Mouse (Mus musculus) WW6 (cell line): ENCODE measurements around the gene Znhit3.

Experiments
- DNase-seq: peaks from one replicate; pipeline ENCODE4 v3.0.0-alpha.2; 2013; ENCODE audit warnings: low read depth, low spot score

Znhit3 gene

DNA sequence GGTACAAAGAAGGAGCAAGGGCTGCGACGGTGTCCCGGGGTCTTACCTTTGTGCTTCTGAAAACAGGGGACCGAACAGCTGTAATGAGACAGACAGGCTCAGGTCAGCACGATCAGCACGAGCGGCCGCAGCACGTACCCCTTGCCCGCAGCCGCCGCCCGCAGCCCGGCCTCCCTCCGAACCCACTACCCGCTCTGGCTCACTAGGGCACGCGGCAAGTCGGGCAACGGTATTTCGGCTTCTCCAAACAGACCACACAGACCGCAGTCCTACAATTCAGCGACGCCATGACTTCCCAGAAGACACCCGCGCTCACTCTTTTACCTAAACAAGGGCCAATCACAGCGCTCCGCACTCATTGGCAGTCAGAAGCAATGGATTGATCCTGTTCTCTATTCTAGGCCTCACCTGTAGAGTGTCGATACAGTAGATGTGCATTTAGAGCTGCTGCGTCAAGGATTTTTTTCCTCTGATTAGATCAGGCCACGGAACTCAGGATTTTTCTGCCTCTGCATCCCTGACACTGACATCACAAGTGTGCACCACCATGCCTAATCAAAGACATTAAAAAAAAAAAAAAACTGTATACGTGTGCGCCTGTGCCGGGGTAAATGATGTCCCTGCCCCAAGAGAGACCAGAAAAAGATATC is at the start of gene Znhit3:
TSS of gene Znhit3 (minus strand) at position 314 of the 650 bp plus-strand sequence.
- DNase-seq = peak; percentile 80

DNA sequence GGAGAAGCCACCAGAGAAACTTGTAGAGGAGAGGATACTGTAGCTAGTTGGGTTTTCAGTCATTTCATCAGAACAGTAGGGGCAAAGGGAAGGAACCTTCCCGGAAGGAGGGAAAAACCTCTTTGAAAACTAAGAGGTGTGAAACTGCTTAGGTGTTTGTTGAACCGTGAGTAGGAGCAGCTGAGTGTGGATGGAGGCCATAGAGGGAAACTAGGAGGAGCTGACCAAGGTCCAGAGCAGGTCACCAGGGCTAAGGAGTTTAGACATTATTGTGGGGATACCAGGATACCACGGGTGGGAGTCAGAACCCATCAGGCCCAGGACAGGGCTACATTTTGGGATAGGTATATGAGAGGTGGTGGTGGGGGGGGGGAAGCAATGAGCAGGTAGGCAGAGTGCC is 47.4 kb upstream of the Znhit3 start:
- no peak for DNase-seq

DNA sequence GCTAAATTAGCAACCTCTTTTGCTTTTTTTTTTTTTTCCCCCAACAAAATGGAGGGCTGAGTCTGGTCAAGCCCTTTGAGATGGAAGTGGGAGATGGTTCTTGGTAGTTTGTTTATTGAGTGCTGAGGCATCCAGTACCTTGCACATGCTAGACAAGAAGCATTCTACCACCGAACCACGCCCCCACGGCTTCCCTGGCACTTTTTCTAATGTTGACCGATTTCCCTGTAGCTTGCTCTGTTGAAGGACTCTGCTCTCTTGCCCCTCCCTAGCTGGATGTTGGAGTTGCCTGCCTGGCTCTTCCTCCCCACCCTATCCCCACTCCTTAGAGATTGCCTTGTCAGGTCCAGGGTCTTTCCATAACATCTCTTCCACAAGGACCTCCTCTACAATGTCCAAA is 46.4 kb upstream of the Znhit3 start:
- DNase-seq = no peak

DNA sequence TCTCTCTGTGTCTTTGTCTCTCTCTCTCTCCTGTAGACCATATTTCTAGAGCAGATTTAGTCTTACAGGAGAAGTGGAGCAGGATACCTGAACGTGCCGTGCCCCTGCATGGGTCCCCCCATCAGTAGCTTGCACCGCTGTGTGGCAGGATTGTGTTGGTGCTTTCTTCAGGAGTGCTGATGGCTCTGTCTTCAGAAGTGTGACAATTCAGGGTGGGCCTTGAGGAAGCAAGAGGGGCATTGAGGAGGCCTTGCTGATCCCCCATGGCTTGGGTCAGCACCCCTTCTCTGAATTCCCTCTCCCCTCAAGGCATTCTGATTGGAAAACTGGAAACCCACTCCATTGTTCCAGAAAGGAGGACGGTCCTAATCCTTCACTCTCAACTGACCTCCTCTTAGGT is 45.4 kb upstream of the Znhit3 start:
- DNase-seq = no peak

DNA sequence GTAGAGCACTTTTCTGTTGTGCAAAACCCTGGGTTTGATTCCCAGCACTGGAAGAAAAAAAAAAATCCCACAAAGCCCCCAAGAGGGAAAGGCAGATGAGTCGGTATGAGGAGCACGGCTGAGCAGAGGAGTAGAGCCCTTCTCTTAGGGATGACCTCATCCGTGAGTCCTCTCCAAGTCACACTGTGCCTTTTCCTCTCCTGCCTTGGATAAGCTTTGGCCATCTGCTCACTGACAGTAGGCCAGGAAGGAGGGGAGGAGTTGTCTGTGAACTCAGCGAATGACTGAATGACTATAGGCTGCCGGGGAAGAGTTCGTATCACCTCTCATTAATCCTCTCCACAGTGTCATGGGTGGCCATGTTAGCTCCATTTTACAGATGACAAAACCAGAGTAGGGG is 44.6 kb upstream of the Znhit3 start:
- DNase-seq = no peak

- no peak for DNase-seq
Measured at GRCm38 (mm10) chr11:84960291-84960690, 44.1 kb upstream of the Znhit3 start.

GRCm38 (mm10) chr11:84959701-84960181 is 43.6 kb upstream of the Znhit3 start:
- DNase-seq = no peak

DNA sequence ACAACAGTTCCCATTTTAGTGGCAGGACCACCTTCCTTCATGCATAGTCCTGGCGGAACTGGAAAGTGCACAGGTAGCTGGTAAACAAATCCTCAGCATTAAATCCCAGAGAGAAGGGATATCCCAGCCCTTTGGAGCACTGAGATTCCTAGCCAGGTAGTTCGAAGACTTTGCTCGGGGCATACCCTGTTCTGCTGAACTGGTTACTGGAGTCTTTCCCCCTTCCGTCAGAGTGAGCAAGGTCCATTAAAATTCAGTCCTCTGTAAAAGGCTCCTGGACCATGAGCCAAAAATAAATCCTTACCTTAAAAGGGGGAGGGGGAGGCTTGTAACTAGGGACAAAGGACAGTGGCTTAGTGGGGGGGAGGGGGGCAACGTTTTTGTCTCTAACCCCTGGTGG is 43.0 kb upstream of the Znhit3 start:
- DNase-seq = no peak

GRCm38 (mm10) chr11:84958271-84958630 is 42.1 kb upstream of the Znhit3 start:
- no peak for DNase-seq

- DNase-seq = no peak
Measured at GRCm38 (mm10) chr11:84957591-84958270, 41.6 kb upstream of the Znhit3 start, which contains the start of gene Car4. Car4 (plus strand) TSS chr11:84957786.

DNA sequence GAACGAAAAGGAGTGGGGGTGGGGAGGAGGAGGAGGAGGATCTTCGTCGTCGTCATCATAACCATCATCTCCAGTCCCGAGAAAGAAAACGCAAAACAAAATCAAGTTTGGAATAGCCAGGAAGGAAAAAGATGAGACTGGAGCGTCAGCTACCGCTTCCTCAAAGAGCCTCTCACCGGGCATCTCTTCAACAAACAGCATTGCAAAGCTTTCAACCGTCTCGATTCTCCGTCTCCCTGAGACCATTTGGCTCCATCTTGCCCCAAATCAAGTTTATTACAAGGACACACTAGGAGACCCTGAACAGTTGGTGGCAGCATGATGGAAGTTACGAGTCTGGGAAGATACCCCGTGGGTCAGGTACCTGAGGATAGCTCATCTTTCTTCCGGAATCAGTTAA is 41.0 kb upstream of the Znhit3 start:
- no peak for DNase-seq

DNA sequence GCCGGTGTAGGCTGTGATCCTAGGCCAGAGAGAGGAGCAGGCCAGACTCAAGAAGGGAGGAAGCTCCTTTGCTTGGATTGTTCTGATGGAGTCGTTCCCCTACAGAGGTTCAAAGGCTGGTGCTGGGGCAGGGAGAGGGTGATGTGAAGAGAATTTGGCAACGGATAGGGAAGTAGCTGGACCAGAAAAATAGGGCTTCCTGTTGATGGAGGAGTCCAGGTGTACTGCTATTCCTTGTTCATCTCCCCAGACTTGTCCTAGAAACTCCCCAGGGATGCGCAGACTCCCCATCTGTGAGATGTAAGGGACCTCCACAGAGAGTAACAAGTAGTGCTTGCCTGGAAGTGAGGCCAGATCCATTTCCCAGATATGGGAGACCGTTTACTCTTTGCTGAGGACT is 40.2 kb upstream of the Znhit3 start:
- no peak for DNase-seq

DNA sequence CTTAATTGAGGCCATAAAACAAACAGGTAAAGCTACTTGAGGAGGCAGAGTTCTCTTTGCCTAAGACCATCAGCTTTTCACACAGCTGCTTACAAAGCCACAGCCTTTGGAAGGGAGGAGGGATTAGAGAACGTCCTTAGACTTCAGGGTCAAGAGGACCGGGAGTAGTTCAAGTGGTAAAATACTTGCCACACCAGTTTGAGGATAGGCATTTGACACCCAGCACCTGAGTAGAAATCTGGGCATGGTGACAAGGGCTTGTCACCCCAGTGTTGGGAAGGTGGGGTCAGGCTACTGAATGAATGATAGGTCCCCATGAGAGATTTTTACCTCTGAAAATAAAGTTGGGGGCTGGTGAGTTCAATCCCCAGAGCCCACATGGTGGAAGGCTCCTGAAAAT is 36.4 kb upstream of the Znhit3 start:
- DNase-seq = no peak

DNA sequence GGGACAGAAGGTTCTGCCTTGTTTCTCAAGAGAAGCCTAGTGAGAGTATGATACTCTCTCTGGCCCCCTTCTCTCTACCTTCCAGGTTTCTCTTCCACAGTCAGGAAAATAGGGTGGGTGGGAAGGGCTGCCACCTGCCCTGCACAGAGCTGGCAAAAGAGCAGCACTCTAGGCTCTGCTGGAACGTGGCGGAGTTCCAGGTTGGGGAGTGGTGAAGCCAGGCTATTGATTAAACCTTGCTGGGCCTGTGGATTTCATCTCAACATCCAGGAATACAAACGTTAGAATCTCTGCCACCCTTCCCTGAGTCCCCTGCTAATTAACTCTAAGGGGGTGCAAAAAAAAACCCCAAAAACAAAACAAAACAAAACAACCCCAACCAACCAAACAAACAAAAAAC is 32.4 kb upstream of the Znhit3 start:
- DNase-seq = no peak

- DNase-seq = no peak
Measured at GRCm38 (mm10) chr11:84948114-84948513, 31.9 kb upstream of the Znhit3 start.

GRCm38 (mm10) chr11:84947206-84947605 is 31.0 kb upstream of the Znhit3 start:
- no peak for DNase-seq

DNA sequence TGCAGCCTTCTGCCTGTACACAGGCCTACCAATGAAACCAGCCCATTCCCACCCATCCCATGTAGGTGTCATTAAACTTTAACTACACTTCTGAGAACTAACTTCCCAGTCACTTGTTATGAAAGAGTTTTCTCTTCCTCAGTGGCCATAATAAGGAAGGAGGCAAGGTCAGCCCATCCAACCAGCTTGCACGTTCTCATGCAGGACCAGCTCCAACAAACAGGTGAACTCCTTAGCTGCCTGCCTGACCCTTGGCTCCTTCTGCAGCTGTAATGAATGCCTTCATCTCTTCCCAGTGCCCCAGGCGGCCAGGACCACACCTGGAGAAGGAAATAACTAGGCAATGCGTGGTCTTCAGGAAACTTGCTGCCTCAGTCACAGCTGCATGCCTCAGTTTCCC is 29.7 kb upstream of the Znhit3 start:
- DNase-seq = no peak

DNA sequence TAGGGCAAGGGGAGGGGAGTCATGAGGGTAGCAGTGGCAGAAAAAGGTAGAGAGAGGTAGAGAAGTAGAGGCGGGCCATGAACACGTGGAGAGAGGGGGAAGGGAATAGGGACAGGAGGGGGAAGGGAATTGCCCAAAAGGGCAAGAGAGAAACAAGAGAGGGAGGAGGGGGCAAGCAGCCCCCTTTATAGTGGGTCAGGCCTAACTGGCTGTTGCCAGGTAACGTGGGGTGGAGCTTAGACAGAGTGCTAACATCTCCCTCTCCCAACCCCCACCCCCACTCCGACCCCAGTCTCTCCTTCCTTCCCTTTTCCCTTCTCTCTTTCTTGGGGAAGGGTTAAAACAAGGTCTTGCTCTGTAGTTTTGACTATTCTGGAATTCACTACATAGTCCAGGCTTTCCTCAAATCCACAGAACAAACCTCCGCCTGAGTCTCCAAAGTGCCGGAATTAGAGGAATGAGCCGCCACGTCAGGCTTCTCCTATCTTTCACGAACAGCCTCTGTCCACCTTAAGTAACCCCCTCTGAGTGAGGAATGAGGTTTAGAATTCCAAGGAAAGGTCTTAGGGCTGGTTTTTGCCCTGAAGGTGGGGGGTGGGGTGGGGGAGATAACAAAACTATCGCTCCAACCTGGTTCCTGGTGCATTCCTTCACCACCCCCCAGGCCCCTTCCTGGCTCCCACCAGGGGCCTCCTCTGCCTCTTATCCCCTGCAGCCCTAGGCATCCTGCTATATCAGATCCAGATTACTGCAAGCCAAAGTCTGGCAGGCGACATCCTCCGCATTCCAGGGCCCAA is 28.7 kb upstream of the Znhit3 start:
- no peak for DNase-seq

GRCm38 (mm10) chr11:84943948-84944347 is 27.8 kb upstream of the Znhit3 start:
- DNase-seq = peak; percentile 83

DNA sequence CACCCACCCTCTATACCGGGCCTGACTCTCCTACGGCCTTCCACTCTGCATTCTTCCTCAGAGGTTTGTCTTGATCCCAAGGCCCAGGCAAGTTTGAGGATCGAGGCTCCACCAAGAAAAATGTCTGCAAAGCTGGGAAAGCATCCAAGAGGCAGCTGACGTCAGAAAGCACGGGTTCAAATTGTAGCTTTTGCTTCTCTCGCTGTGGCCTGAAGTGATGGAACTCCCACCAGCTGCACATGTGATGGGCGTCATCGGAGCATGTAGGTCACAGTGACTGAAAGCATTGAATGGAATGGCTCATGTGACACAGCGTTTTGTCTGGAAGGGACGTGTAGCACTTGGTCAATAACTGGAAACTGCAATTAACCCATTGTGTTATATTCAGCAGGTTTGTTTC is 24.0 kb upstream of the Znhit3 start:
- no peak for DNase-seq

DNA sequence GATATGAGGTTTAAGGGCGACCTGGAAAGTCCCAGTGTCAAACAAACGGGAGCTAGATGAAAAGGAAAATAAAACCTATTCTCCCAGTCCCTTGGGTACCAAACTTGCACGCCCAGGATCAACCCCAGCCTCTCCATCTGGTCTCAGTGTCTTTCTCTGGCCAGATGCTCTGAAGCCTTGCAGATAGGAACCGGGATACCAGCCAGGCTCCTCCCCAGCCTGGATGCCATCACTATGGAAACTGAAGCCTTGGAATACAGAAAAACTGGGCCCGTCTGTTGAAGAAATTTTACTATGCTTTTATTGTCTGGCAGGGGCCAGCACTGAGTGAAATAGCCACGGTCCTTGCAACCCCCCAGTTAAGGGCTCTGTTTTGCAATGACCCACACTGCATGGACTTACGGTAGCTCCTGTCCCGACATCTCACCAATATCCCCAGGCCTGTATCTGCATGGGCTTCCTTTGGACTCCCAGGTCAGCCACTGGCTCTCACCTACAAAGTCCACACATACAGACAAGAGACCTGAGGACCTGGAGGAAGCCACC is 23.4 kb upstream of the Znhit3 start:
- no peak for DNase-seq

GRCm38 (mm10) chr11:84932261-84932660 is 16.1 kb upstream of the Znhit3 start:
- DNase-seq = no peak
